20 mouse cellular contexts compared by ENCODE assay signal in genomic region chr13:55342469-55342868, GRCm38 (mm10).
"Had no signal": no experiment of that assay in that cellular context is flagged by ENCODE, and none has a peak within 500 bp of the region (broad histone marks: within the 10 kb centered on the region; RNA-seq: fewer than 3 reads in every experiment).

No protein-coding gene starts in this region.

- H3K9ac ChIP-seq: limb, embryonic 13.5 days; liver, embryonic 15.5 days; neural tube, embryonic 13.5 days had no signal

- H3K4me3 ChIP-seq: layer of hippocampus, adult 2 months; limb, embryonic 10.5 days; limb, embryonic 13.5 days; liver, embryonic 15.5 days; megakaryocyte, embryonic 14.5 days; midbrain, embryonic 10.5 days; neural tube, embryonic 13.5 days had no signal

- H3K4me1 ChIP-seq: limb, embryonic 13.5 days; neural tube, embryonic 13.5 days had no signal

- H3K27ac ChIP-seq: kidney, postnatal 0 days; layer of hippocampus, adult 2 months; limb, embryonic 10.5 days; limb, embryonic 13.5 days; liver, embryonic 15.5 days; midbrain, embryonic 10.5 days; neural tube, embryonic 13.5 days; stomach, postnatal 0 days had no signal

- H3K4me2 ChIP-seq: limb, embryonic 13.5 days; liver, embryonic 15.5 days; neural tube, embryonic 13.5 days had no signal

- DNase-seq: kidney, adult 2 months; kidney, postnatal 25 days; layer of hippocampus, adult 9-11 months; lung, adult 2 months; lung, postnatal 10 days; lung, postnatal 36 days; midbrain, embryonic 14.5 days; thymus, adult 2 months; thymus, postnatal 14 days; thymus, postnatal 4 days had no signal

- ATAC-seq: intestine, postnatal 0 days had no signal

- H3K27me3 ChIP-seq: limb, embryonic 13.5 days; liver, embryonic 15.5 days; megakaryocyte, embryonic 14.5 days; neural tube, embryonic 13.5 days had no signal

- H3K9me3 ChIP-seq: limb, embryonic 10.5 days; limb, embryonic 13.5 days; liver, embryonic 15.5 days; megakaryocyte, embryonic 14.5 days; midbrain, embryonic 10.5 days; neural tube, embryonic 13.5 days had no signal
